Mouse (Mus musculus): ENCODE data around the gene Ppp2r2c. TPM values are rescaled to one million over a fixed set of nuclear protein-coding genes. Genes with fewer than 3 reads are reported as not detected.

Gene Ppp2r2c
- polyA plus RNA-seq, 1 experiment from 2014 or later, result 0.40 TPM

DNA sequence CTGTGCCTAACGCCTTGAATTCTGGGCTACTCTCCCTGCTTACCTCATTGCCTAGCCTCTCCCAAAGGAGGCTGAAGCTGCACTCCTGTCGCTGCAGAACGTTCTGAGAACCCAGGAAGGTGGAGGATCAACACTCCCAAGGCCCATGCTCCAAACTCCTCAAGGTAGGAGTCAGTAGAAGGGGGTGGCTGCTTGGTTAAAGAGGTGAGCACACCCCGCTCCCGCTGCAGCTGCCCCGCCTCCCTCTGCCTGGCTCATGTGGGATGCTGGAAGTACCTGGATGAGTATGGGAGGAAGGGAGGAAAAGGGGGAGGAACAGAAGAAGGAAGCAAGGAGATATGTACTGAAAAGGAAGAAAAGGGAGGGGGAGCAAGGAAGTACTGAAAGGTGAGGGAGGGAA, 752 bp upstream of the Ppp2r2c start:
- H3K4me3 ChIP-seq (ENCODE audit: low read length), result no peak overlapping the region
- no peaks in the 10 kb centered on the region for H3K9me3 ChIP-seq (ENCODE audit: control insufficient read depth, low read length)
- H3K27me3 ChIP-seq (replicated peaks; ENCODE audit: control insufficient read depth, insufficient read depth, low read length), result peaks cover 65% of the 10 kb centered on the region
- H3K4me2 ChIP-seq (ENCODE audit: low read depth, low read length), result no peak overlapping the region
- ATAC-seq, result no peak
- no peak overlapping the region for H3K27ac ChIP-seq (ENCODE audit: low read length)
- no peaks in the 10 kb centered on the region for H3K4me1 ChIP-seq (ENCODE audit: control insufficient read depth, insufficient read depth, low read length)
- H3K36me3 ChIP-seq (ENCODE audit: control insufficient read depth, insufficient read depth, low read length), result no peaks in the 10 kb centered on the region
- no peak overlapping the region for H3K9ac ChIP-seq (ENCODE audit: low read depth, low read length)
- 5% methylated on average over 6 of the region's 6 CpGs for WGBS

DNA sequence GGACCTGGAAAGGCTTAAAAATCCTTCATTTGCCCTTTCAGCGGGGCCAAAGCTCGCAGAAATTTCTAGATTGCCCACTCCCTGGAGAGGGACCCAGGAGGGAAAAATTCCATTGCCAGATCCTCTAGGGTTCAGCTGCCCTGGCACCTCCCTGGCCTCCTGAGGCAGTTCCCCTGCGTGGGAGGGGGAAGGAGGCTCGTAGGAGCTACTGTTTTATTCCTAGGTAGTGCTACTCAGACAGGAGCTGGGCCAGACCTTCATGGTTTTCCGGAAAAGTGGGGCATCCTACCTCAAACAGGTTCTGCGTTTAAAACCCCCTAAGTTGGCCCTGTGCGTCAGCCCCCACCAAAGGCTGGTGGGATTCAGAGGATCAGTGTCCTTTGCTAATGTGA, 869 bp downstream of the Ppp2r2c start:
- peaks cover 65% of the 10 kb centered on the region for H3K27me3 ChIP-seq (replicated peaks; ENCODE audit: control insufficient read depth, insufficient read depth, low read length)
- H3K27ac ChIP-seq (ENCODE audit: low read length), result no peak overlapping the region
- no peak for ATAC-seq
- no peak overlapping the region for H3K9ac ChIP-seq (ENCODE audit: low read depth, low read length)
- H3K4me3 ChIP-seq (ENCODE audit: low read length), result no peak overlapping the region
- no peaks in the 10 kb centered on the region for H3K36me3 ChIP-seq (ENCODE audit: control insufficient read depth, insufficient read depth, low read length)
- no peak overlapping the region for H3K4me2 ChIP-seq (ENCODE audit: low read depth, low read length)
- WGBS, result 3% methylated on average over 7 of the region's 7 CpGs
- H3K9me3 ChIP-seq (ENCODE audit: control insufficient read depth, low read length), result no peaks in the 10 kb centered on the region
- H3K4me1 ChIP-seq (ENCODE audit: control insufficient read depth, insufficient read depth, low read length), result no peaks in the 10 kb centered on the region

DNA sequence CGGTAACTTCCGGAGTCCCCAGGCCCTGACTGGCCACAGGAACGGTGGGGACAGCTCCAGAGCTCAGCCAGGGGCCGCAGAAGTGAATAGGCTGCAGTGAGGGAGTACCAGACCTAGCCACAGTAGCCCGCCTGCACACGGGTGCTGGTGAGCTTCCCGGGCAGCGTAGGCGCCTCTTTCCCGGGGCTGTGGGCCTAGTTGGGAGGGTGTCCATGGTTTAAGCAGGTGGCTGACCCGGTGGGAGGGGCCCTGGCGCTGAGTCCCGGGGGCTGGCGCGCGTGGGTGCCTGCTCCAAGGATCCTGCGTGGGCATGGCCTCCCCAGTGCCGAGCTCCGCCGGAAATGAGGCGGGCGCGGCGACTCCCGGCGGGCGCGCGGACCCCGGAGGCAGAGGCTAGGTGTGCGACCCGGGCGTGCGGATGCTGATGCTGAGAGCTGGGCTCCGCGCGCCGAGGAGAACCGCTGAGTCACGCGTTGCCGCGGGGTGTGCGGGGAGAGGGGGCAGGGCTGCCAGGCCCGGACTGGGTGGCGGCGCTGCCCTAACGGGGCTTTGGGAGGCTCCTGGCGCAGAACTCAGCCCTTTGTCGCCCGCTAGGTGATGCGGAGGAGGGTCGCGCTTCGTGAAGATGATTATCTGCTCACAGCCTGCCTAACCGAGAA, 1.4 kb downstream of the Ppp2r2c start:
- Histone ChIP-seq H3K9ac (ENCODE audit: low read depth, low read length) (no peak overlapping the region), H3K27ac (ENCODE audit: low read length) (no peak overlapping the region), H3K36me3 (ENCODE audit: control insufficient read depth, insufficient read depth, low read length) (no peaks in the 10 kb centered on the region), H3K4me1 (ENCODE audit: control insufficient read depth, insufficient read depth, low read length) (no peaks in the 10 kb centered on the region), H3K27me3 (replicated peaks; ENCODE audit: control insufficient read depth, insufficient read depth, low read length) (peaks cover 64% of the 10 kb centered on the region), H3K4me3 (ENCODE audit: low read length) (peak overlapping the region; percentile 15; the same call in 1 of the 2 replicates), H3K9me3 (ENCODE audit: control insufficient read depth, low read length) (no peaks in the 10 kb centered on the region), H3K4me2 (ENCODE audit: low read depth, low read length) (peak overlapping the region; percentile 30; the same call in 1 of the 2 replicates)
- 1% methylated on average over 56 of the region's 56 CpGs for WGBS
- no peak for ATAC-seq

DNA sequence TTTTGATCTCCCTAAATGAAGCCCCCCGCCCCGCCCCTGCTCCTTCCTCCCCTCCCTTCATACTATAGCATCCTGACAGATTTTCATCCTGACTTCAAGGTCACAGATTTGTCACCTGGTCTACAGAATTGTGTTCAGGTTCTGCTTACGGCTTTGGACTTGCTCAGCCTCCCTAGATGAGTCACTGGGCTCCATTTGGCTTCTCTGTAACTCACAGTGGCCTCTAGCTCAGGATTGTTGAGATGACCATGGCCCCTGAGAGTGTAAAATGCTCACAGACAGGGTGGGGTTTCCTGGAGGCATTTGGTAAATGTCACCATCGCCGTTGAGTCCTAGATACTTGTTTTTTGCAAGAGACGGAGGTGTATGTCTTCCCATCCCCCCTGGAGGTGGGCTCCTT, 2.6 kb downstream of the Ppp2r2c start:
- no peak for ATAC-seq
- Histone ChIP-seq H3K9me3 (ENCODE audit: control insufficient read depth, low read length) (no peaks in the 10 kb centered on the region), H3K36me3 (ENCODE audit: control insufficient read depth, insufficient read depth, low read length) (no peaks in the 10 kb centered on the region), H3K27me3 (replicated peaks; ENCODE audit: control insufficient read depth, insufficient read depth, low read length) (peaks cover 57% of the 10 kb centered on the region), H3K27ac (ENCODE audit: low read length) (no peak overlapping the region), H3K4me2 (ENCODE audit: low read depth, low read length) (no peak overlapping the region), H3K4me1 (ENCODE audit: control insufficient read depth, insufficient read depth, low read length) (no peaks in the 10 kb centered on the region), H3K4me3 (ENCODE audit: low read length) (no peak overlapping the region), H3K9ac (ENCODE audit: low read depth, low read length) (no peak overlapping the region)
- 79% methylated on average over 6 of the region's 6 CpGs for WGBS

DNA sequence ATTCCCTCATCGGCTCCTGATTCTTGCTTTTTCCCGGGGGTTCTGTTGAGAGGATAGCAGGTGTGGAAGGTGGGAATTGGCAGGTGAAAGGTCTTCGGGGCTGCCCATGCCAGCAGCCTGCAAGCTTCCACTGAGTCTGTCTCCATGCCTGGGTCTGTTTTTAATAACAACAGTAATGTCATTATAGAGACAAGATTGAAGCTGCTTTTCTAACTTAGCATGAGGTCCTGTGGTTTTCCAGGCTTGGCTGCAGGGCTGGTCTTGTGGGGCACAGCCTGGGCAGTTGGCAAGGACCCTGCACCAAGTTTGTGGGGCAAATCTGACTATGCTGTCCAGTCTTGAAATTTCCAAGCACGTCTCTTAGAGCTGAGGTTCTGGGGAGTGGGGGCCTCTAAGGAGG, 7.6 kb downstream of the Ppp2r2c start:
- Histone ChIP-seq H3K4me3 (ENCODE audit: low read length) (no peak overlapping the region), H3K27me3 (replicated peaks; ENCODE audit: control insufficient read depth, insufficient read depth, low read length) (peaks cover 6% of the 10 kb centered on the region), H3K27ac (ENCODE audit: low read length) (no peak overlapping the region), H3K9me3 (ENCODE audit: control insufficient read depth, low read length) (no peaks in the 10 kb centered on the region), H3K4me1 (ENCODE audit: control insufficient read depth, insufficient read depth, low read length) (no peaks in the 10 kb centered on the region), H3K9ac (ENCODE audit: low read depth, low read length) (no peak overlapping the region), H3K4me2 (ENCODE audit: low read depth, low read length) (no peak overlapping the region), H3K36me3 (ENCODE audit: control insufficient read depth, insufficient read depth, low read length) (no peaks in the 10 kb centered on the region)
- ATAC-seq, result no peak
- WGBS, result 68% methylated on average over 4 of the region's 4 CpGs

DNA sequence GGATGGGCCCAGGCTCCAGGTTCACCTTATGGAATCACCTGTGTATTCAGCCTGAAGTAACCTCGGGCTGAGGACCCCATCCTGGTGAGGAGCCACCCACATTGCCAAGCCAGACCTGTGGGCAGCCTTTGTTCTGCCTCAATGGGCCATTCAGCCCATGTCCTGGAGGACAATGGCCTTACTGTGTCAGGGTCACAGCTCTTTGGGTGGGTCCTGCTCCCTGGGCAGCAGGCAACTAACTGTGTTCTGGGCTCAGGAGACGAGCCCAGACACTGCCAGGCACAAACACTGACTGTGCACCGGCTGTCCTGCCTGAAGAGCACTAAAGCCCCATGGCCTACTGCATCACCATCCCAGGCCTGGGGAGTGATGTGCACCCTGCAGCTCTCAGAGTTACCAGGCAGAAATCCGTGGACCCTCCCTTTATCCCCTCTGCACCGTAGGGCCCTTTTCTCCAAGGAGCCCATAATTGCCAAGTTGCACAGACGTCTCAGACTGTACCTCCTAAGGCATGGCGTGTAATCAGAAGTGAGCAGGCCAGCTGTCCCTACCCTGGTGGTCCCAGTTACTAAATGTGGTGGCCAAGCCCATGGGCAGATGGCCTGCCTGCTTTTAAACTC, 8.6 kb downstream of the Ppp2r2c start:
- no peaks in the 10 kb centered on the region for H3K4me1 ChIP-seq (ENCODE audit: control insufficient read depth, insufficient read depth, low read length)
- H3K27me3 ChIP-seq (replicated peaks; ENCODE audit: control insufficient read depth, insufficient read depth, low read length), result no peaks in the 10 kb centered on the region; the same call in 1 of the 2 replicates
- H3K27ac ChIP-seq (ENCODE audit: low read length), result no peak overlapping the region
- WGBS, result 69% methylated on average over 7 of the region's 7 CpGs
- no peak for ATAC-seq
- no peak overlapping the region for H3K4me2 ChIP-seq (ENCODE audit: low read depth, low read length)
- no peaks in the 10 kb centered on the region for H3K9me3 ChIP-seq (ENCODE audit: control insufficient read depth, low read length)
- no peak overlapping the region for H3K9ac ChIP-seq (ENCODE audit: low read depth, low read length)
- H3K36me3 ChIP-seq (ENCODE audit: control insufficient read depth, insufficient read depth, low read length), result no peaks in the 10 kb centered on the region
- H3K4me3 ChIP-seq (ENCODE audit: low read length), result no peak overlapping the region

DNA sequence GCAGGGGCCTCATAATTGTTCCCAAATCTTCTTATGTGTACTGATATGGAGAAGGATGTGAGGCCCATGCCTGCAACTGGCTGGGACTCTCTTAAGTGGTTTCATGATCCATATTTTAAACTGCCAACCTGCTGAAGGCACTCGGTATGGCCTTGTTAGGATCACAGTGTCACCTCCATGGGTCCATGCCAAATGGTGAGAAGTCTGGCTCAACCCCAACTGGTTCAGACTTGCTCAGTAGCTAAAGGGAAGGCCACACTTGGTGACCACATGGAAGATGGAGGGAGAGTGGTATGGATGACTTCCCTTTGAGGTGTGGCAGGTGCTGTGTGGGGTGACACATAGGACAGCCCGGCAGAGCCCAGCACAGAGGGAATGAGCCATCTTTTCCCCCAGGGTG, 9.3 kb downstream of the Ppp2r2c start:
- no peak overlapping the region for H3K4me3 ChIP-seq (ENCODE audit: low read length)
- H3K36me3 ChIP-seq (ENCODE audit: control insufficient read depth, insufficient read depth, low read length), result no peaks in the 10 kb centered on the region
- no peaks in the 10 kb centered on the region; the same call in 1 of the 2 replicates for H3K27me3 ChIP-seq (replicated peaks; ENCODE audit: control insufficient read depth, insufficient read depth, low read length)
- no peak overlapping the region for H3K27ac ChIP-seq (ENCODE audit: low read length)
- no peaks in the 10 kb centered on the region for H3K4me1 ChIP-seq (ENCODE audit: control insufficient read depth, insufficient read depth, low read length)
- no peak overlapping the region for H3K4me2 ChIP-seq (ENCODE audit: low read depth, low read length)
- no peak for ATAC-seq
- no peak overlapping the region for H3K9ac ChIP-seq (ENCODE audit: low read depth, low read length)
- 78% methylated on average over 2 of the region's 2 CpGs for WGBS
- H3K9me3 ChIP-seq (ENCODE audit: control insufficient read depth, low read length), result no peaks in the 10 kb centered on the region

DNA sequence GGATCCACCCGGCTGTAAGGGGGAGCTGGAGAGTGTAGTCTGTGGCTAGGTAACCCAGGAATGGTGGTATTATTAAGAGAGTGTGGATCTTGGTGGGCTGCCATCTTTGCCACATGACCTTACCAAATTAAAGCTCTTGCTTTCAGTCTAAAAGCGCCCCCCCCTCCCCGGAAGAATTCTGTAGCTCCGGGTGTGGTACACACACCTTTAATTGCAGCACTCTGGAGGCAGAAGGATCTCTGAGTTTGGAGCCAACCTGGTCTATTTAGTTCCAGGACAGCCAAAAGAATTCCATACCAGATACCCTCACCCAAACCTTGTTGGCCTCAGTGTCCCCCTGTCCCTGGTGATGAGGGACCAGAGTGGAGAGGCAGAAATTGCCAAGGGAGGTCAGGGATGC, 10.5 kb downstream of the Ppp2r2c start:
- ATAC-seq, result no peak
- WGBS, result 85% methylated on average over 4 of the region's 4 CpGs

DNA sequence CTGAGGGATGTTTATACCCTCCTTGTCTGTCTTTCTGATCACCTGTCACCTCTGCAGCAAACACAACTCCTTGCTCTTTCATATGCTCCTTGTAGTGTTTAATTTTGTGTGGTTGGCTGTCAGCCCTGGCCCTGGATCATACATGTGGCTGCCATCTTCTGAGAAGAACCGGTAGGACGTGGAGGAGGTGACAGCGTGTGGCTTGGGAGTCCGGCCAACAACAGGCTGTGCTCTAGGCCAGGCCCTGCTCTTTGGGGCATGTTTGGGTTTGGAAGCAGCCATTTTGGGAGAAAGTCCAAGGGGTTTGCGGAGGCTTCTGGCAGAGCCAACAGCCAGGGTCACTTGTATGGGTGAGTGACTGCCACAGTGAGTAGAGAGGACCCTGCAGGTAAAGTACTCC, 12.3 kb downstream of the Ppp2r2c start:
- Histone ChIP-seq H3K4me3 (ENCODE audit: low read length) (no peak overlapping the region), H3K9me3 (ENCODE audit: control insufficient read depth, low read length) (no peaks in the 10 kb centered on the region), H3K4me1 (ENCODE audit: control insufficient read depth, insufficient read depth, low read length) (no peaks in the 10 kb centered on the region), H3K9ac (ENCODE audit: low read depth, low read length) (no peak overlapping the region), H3K27ac (ENCODE audit: low read length) (no peak overlapping the region), H3K36me3 (ENCODE audit: control insufficient read depth, insufficient read depth, low read length) (no peaks in the 10 kb centered on the region), H3K27me3 (replicated peaks; ENCODE audit: control insufficient read depth, insufficient read depth, low read length) (no peaks in the 10 kb centered on the region), H3K4me2 (ENCODE audit: low read depth, low read length) (no peak overlapping the region)
- no peak for ATAC-seq
- WGBS, result 84% methylated on average over 5 of the region's 5 CpGs

More for the DNA sequence above, 10.5 kb downstream of the Ppp2r2c start:
- H3K4me3 ChIP-seq (ENCODE audit: low read length), result no peak overlapping the region
- H3K36me3 ChIP-seq (ENCODE audit: control insufficient read depth, insufficient read depth, low read length), result no peaks in the 10 kb centered on the region
- H3K27ac ChIP-seq (ENCODE audit: low read length), result no peak overlapping the region
- no peak overlapping the region for H3K4me2 ChIP-seq (ENCODE audit: low read depth, low read length)
- no peaks in the 10 kb centered on the region for H3K9me3 ChIP-seq (ENCODE audit: control insufficient read depth, low read length)
- H3K9ac ChIP-seq (ENCODE audit: low read depth, low read length), result no peak overlapping the region
- no peaks in the 10 kb centered on the region for H3K4me1 ChIP-seq (ENCODE audit: control insufficient read depth, insufficient read depth, low read length)
- H3K27me3 ChIP-seq (replicated peaks; ENCODE audit: control insufficient read depth, insufficient read depth, low read length), result no peaks in the 10 kb centered on the region

DNA sequence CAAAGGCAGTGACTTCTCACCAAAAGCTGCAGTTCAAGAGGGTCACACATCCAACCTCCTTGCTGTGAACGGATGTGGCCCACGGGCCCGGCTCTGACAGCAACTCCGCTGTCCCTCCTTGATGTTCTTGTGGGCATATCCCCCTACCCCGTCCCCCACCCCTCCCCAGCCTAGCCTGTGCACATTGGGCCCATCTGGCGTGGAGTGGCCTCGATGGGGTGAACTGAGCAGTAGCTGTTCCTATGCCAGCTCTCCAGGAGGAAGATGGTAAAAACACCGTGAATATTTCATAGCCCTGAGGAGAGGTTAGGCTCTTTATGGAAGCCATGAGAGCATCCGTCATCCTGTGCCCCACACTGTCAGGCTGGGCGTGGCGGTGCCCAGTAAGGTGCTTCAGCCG, 15.2 kb downstream of the Ppp2r2c start:
- ATAC-seq, result no peak
- no peaks in the 10 kb centered on the region for H3K4me1 ChIP-seq (ENCODE audit: control insufficient read depth, insufficient read depth, low read length)
- no peaks in the 10 kb centered on the region for H3K36me3 ChIP-seq (ENCODE audit: control insufficient read depth, insufficient read depth, low read length)
- no peak overlapping the region for H3K4me3 ChIP-seq (ENCODE audit: low read length)
- no peak overlapping the region for H3K27ac ChIP-seq (ENCODE audit: low read length)
- WGBS, result 68% methylated on average over 12 of the region's 12 CpGs
- H3K27me3 ChIP-seq (replicated peaks; ENCODE audit: control insufficient read depth, insufficient read depth, low read length), result no peaks in the 10 kb centered on the region
- no peak overlapping the region for H3K9ac ChIP-seq (ENCODE audit: low read depth, low read length)
- H3K4me2 ChIP-seq (ENCODE audit: low read depth, low read length), result no peak overlapping the region
- no peaks in the 10 kb centered on the region for H3K9me3 ChIP-seq (ENCODE audit: control insufficient read depth, low read length)
